Mouse (Mus musculus) MEL (cell line): ENCODE results near the gene Olfr429. TPM values are rescaled to one million over a fixed set of nuclear protein-coding genes. Genes with fewer than 3 reads are reported as not detected.

ENCODE experiments used
- DNase-seq: peaks from one replicate; pipeline ENCODE4 v3.0.0; 2011; ENCODE audit warnings: low read depth, low spot score
- H3K27ac ChIP-seq: 2 replicates; pipeline ENCODE4 v1.5.1; 2012; ENCODE audit warnings: low read depth, mild to moderate bottlenecking, control low read depth, low read length, moderate library complexity; ENCODE audit not compliant: control insufficient read depth
- H3K27me3 ChIP-seq, 2 experiments: fragments of 150-350 bp in 1 of 2; sonication (generic) in 1 of 2; 2 replicates each; pipeline ENCODE4 v1.6.1; 2012; ENCODE audit warnings: low read length in 2 of 2, mild to moderate bottlenecking in 2 of 2, improper control_type of control experiment in 1 of 2, moderate library complexity in 1 of 2; ENCODE audit not compliant: insufficient read depth in 2 of 2, control insufficient read depth in 1 of 2
- H3K36me3 ChIP-seq, 2 experiments: 2 replicates each; pipeline ENCODE4 v1.6.1; 2012 to 2014; ENCODE audit warnings: low read length in 2 of 2, improper control_type of control experiment in 1 of 2, inconsistent platforms in 1 of 2, mild to moderate bottlenecking in 1 of 2; ENCODE audit not compliant: insufficient read depth in 2 of 2, control insufficient read depth in 1 of 2
- H3K4me1 ChIP-seq, 2 experiments: fragments of 150-350 bp in 1 of 2; sonication (generic) in 1 of 2; 2 replicates each; pipeline ENCODE4 v1.6.1; 2012; ENCODE audit warnings: low read length in 2 of 2, improper control_type of control experiment in 1 of 2, mild to moderate bottlenecking in 1 of 2; ENCODE audit not compliant: insufficient read depth in 2 of 2, control insufficient read depth in 1 of 2
- H3K4me3 ChIP-seq, 2 experiments: fragments of 150-350 bp in 1 of 2; sonication (generic) in 1 of 2; 2 replicates each; pipeline ENCODE4 v1.5.1; 2012; ENCODE audit warnings: low read depth in 2 of 2, low read length in 2 of 2, mild to moderate bottlenecking in 2 of 2, moderate library complexity in 2 of 2, control low read depth in 1 of 2, improper control_type of control experiment in 1 of 2; ENCODE audit not compliant: control insufficient read depth in 1 of 2, insufficient read depth in 1 of 2
- H3K79me2 ChIP-seq: 2 replicates; pipeline ENCODE4 v1.6.1; 2012; ENCODE audit warnings: mild to moderate bottlenecking, low read length, moderate library complexity; ENCODE audit not compliant: control insufficient read depth, poor library complexity, insufficient read depth
- H3K9ac ChIP-seq: 2 replicates; pipeline ENCODE4 v1.6.1; 2012; ENCODE audit warnings: low read depth, mild to moderate bottlenecking, control low read depth, low read length, moderate library complexity; ENCODE audit not compliant: control insufficient read depth, poor library complexity, severe bottlenecking
- H3K9me3 ChIP-seq: fragments of 150-350 bp; sonication (generic); replicated peaks from 2 replicates; pipeline ENCODE4 v1.6.1; 2012; ENCODE audit warnings: mild to moderate bottlenecking, low read length, improper control_type of control experiment, moderate library complexity; ENCODE audit not compliant: insufficient read depth
- BHLHE40 ChIP-seq: IDR thresholded peaks from 2 replicates; pipeline ENCODE4 v1.6.1; 2012; ENCODE audit warnings: low read depth, mild to moderate bottlenecking, inconsistent platforms, low read length, improper control_type of control experiment, borderline replicate concordance
- CHD1 ChIP-seq: IDR thresholded peaks from 2 replicates; pipeline ENCODE4 v1.6.1; 2012; ENCODE audit warnings: low read depth, mild to moderate bottlenecking, inconsistent platforms, low read length, improper control_type of control experiment
- CTCF ChIP-seq, 3 experiments: IDR thresholded peaks in 2 of 3; conservative IDR thresholded peaks in 1 of 3; 2 replicates each; pipeline ENCODE4 v1.5.1; 2011 to 2012; ENCODE audit warnings: low read length in 3 of 3, low read depth in 2 of 3, mild to moderate bottlenecking in 2 of 3, improper control_type of control experiment in 1 of 3, inconsistent platforms in 1 of 3, mixed read lengths in 1 of 3, moderate library complexity in 1 of 3; ENCODE audit not compliant: control insufficient read depth in 1 of 3, insufficient read depth in 1 of 3, poor library complexity in 1 of 3, severe bottlenecking in 1 of 3
- E2F4 ChIP-seq: IDR thresholded peaks from 2 replicates; pipeline ENCODE4 v1.6.1; 2011; ENCODE audit warnings: low read depth, low read length, improper control_type of control experiment, borderline replicate concordance
- EP300 ChIP-seq, 2 experiments: IDR thresholded peaks; 2 replicates each; pipeline ENCODE4 v1.6.1; 2011; ENCODE audit warnings: improper control_type of control experiment in 2 of 2, low read length in 2 of 2, low read depth in 1 of 2, mild to moderate bottlenecking in 1 of 2
- GABPA ChIP-seq: IDR thresholded peaks from 2 replicates; pipeline ENCODE4 v1.6.1; 2012; ENCODE audit warnings: low read depth, mild to moderate bottlenecking, inconsistent platforms, low read length, improper control_type of control experiment, moderate library complexity
- GATA1 ChIP-seq: IDR thresholded peaks from 2 replicates; pipeline ENCODE4 v1.6.1; 2011; ENCODE audit warnings: low read depth, low read length, improper control_type of control experiment
- KAT2A ChIP-seq: conservative IDR thresholded peaks from 2 replicates; pipeline ENCODE4 v1.6.1; 2012; ENCODE audit warnings: low read depth, low read length, improper control_type of control experiment, inconsistent platforms
- MEF2A ChIP-seq: IDR thresholded peaks from 2 replicates; pipeline ENCODE4 v1.6.1; 2014; ENCODE audit warnings: low read depth, mild to moderate bottlenecking, inconsistent platforms, low read length, improper control_type of control experiment; ENCODE audit not compliant: poor library complexity, insufficient replicate concordance, severe bottlenecking; ENCODE audit errors: extremely low read depth
- MXI1 ChIP-seq: IDR thresholded peaks from 2 replicates; pipeline ENCODE4 v1.6.1; 2011; ENCODE audit warnings: mild to moderate bottlenecking, low read depth, low read length, improper control_type of control experiment
- MYB ChIP-seq: IDR thresholded peaks from 2 replicates; pipeline ENCODE4 v1.6.1; 2011; ENCODE audit warnings: mild to moderate bottlenecking, low read depth, low read length, improper control_type of control experiment
- NELFE ChIP-seq: IDR thresholded peaks from 2 replicates; pipeline ENCODE4 v1.6.1; 2011; ENCODE audit warnings: low read depth, low read length, improper control_type of control experiment
- POLR2A ChIP-seq, 2 experiments: IDR thresholded peaks; 2 replicates each; pipeline ENCODE4 v1.6.1; 2011 to 2012; ENCODE audit warnings: low read length in 2 of 2, mild to moderate bottlenecking in 2 of 2, control low read depth in 1 of 2, improper control_type of control experiment in 1 of 2, low read depth in 1 of 2, moderate library complexity in 1 of 2; ENCODE audit not compliant: control insufficient read depth in 1 of 2, insufficient read depth in 1 of 2, poor library complexity in 1 of 2
- POLR2AphosphoS2 ChIP-seq: IDR thresholded peaks from 2 replicates; pipeline ENCODE4 v1.6.1; 2011; ENCODE audit warnings: low read length, improper control_type of control experiment
- POLR2AphosphoS5 ChIP-seq: IDR thresholded peaks from 2 replicates; pipeline ENCODE4 v1.6.1; 2012; ENCODE audit warnings: low read depth, borderline replicate concordance, mild to moderate bottlenecking, inconsistent platforms, low read length, moderate library complexity, mixed read lengths
- RAD21 ChIP-seq: IDR thresholded peaks from 2 replicates; pipeline ENCODE4 v1.6.1; 2011; ENCODE audit warnings: mild to moderate bottlenecking, low read depth, low read length, improper control_type of control experiment
- SIN3A ChIP-seq: IDR thresholded peaks from 2 replicates; pipeline ENCODE4 v1.6.1; 2012; ENCODE audit warnings: low read length, improper control_type of control experiment, inconsistent platforms
- TBP ChIP-seq: IDR thresholded peaks from 2 replicates; pipeline ENCODE4 v1.8.0; 2011; ENCODE audit warnings: low read depth, low read length, improper control_type of control experiment
- TCF12 ChIP-seq: IDR thresholded peaks from 2 replicates; pipeline ENCODE4 v1.6.1; 2014; ENCODE audit warnings: low read depth, mild to moderate bottlenecking, inconsistent platforms, low read length, improper control_type of control experiment, moderate library complexity
- USF1 ChIP-seq: IDR thresholded peaks from 2 replicates; pipeline ENCODE4 v1.6.1; 2014; ENCODE audit warnings: low read depth, mild to moderate bottlenecking, inconsistent platforms, low read length, improper control_type of control experiment, moderate library complexity
- USF2 ChIP-seq, 2 experiments: IDR thresholded peaks; 2 replicates each; pipeline ENCODE4 v1.6.1; 2011 to 2012; ENCODE audit warnings: improper control_type of control experiment in 2 of 2, low read length in 2 of 2, borderline replicate concordance in 1 of 2, inconsistent platforms in 1 of 2, low read depth in 1 of 2, mild to moderate bottlenecking in 1 of 2; ENCODE audit not compliant: insufficient read depth in 1 of 2
- ZC3H11A ChIP-seq: IDR thresholded peaks from 2 replicates; pipeline ENCODE4 v1.6.1; 2012; ENCODE audit warnings: low read depth, mild to moderate bottlenecking, inconsistent platforms, low read length, improper control_type of control experiment
- ZKSCAN1 ChIP-seq: IDR thresholded peaks from 2 replicates; pipeline ENCODE4 v1.6.1; 2012; ENCODE audit warnings: low read depth, mild to moderate bottlenecking, inconsistent platforms, low read length, improper control_type of control experiment, moderate library complexity
- ZMIZ1 ChIP-seq: IDR thresholded peaks from 2 replicates; pipeline ENCODE4 v1.6.1; 2012; ENCODE audit warnings: low read depth, mild to moderate bottlenecking, inconsistent platforms, low read length, improper control_type of control experiment, moderate library complexity
- polyA plus RNA-seq, 2 experiments: library from polyadenylated mRNA; stranded (reverse) in 1 of 2; unstranded in 1 of 2; fragments of >175 nt in 1 of 2; fragments of >200 nt in 1 of 2; gene quantifications; 2 replicates each; pipeline versions ENCODE4 v1.2.1 to v1.2.4; 2012; ENCODE audit warnings: low replicate concordance in 2 of 2, low read depth in 1 of 2; ENCODE audit not compliant: insufficient read length in 2 of 2, insufficient read depth in 1 of 2, missing spikeins in 1 of 2
- total RNA-seq: library from RNA; depleted of rRNA; stranded (reverse); fragments of 300-350 nt; gene quantifications from 2 replicates; pipeline ENCODE4 v1.2.3, GENCODE M21; 2012; rRNA removed

Gene Olfr429
- total RNA-seq (not detected in 2 replicates), polyA plus RNA-seq (not detected)

DNA sequence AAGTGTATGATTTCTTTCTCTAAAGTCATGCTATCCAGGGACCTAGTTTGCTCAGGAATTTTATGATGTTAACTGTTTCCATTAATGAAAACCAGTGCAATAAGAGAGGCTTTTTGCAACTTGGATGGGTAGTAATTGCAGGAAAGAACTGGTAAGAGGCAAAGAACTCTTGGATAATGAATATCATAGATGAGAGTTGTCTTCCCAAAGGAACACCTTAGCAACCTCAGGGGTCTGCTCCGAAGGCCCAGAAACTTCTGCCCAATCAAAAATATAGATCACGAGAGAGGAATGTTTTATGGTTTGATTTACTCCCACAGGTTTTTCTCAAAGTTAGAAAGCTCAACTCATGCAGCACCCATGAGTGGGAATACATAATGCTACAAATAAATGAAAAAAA is at the start of gene Olfr429:
Gene Olfr429 (plus strand): TSS at position 301 of the 400 bp plus-strand sequence.
- H3K36me3 ChIP-seq: no peaks in the 10 kb centered on the region
- TF ChIP-seq USF2 (IDR thresholded peaks at IDR 0.05; ENCODE audit: borderline replicate concordance in 1 of 2, insufficient read depth in 1 of 2, low read depth in 1 of 2, low read length in 2 of 2) (no peak), GATA1 (no peak), POLR2AphosphoS2 (no peak), GABPA (no peak), USF1 (no peak), RAD21 (no peak), MYB (no peak), MXI1 (no peak), NELFE (no peak), MEF2A (no peak), E2F4 (no peak)
- H3K79me2 ChIP-seq: no peaks in the 10 kb centered on the region
- no peak within 1 kb of the TSS for H3K4me3 ChIP-seq
- H3K27me3 ChIP-seq: no peaks in the 10 kb centered on the region
- no peak within 1 kb of the TSS for H3K9ac ChIP-seq
- no peaks in the 10 kb centered on the region for H3K4me1 ChIP-seq
- no peak within 1 kb of the TSS for H3K27ac ChIP-seq
- no peak for DNase-seq
- H3K9me3 ChIP-seq: no peaks in the 10 kb centered on the region

DNA sequence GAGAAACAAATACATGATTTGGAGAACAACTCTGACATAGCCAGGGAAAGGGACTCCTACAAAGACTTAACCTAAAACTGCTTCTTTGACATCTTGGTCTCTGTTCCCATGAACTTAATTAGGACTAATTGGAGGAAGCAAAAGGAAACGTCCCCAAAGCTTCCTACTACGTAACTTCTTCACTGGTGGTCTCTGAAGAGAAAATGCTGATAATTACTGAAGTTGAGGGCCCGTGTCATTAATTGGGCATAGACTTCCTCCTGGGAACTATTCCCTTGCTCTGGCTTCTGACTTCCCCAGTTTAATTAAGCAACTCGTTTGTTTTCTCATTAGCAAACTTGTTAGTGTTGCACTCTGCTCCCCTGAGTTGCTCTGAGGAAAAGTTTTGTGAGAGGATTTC is 48.3 kb upstream of the Olfr429 start:
- H3K9ac ChIP-seq: no peak overlapping the region
- H3K27me3 ChIP-seq: no peaks in the 10 kb centered on the region
- H3K27ac ChIP-seq: no peak overlapping the region
- no peak overlapping the region for H3K4me3 ChIP-seq
- no peaks in the 10 kb centered on the region for H3K79me2 ChIP-seq
- TF ChIP-seq CHD1 (no peak), EP300 (IDR thresholded peaks at IDR 0.05; ENCODE audit: low read depth in 1 of 2, low read length in 2 of 2) (no peak), ZKSCAN1 (no peak), ZC3H11A (no peak), POLR2A (IDR thresholded peaks at IDR 0.05; ENCODE audit: control insufficient read depth in 1 of 2, insufficient read depth in 1 of 2, low read depth in 1 of 2, low read length in 2 of 2, poor library complexity in 1 of 2) (no peak), CTCF (IDR thresholded peaks at IDR 0.05 in 2 of 3, conservative IDR thresholded peaks at IDR 0.05 in 1 of 3; ENCODE audit: control insufficient read depth in 1 of 3, insufficient read depth in 1 of 3, low read depth in 2 of 3, low read length in 3 of 3, poor library complexity in 1 of 3, severe bottlenecking in 1 of 3) (no peak), TCF12 (no peak), GATA1 (no peak), ZMIZ1 (no peak), BHLHE40 (no peak), TBP (no peak), KAT2A (no peak), POLR2AphosphoS5 (no peak), MYB (no peak), SIN3A (no peak), POLR2AphosphoS2 (no peak), E2F4 (no peak), RAD21 (no peak)
- DNase-seq: no peak
- H3K9me3 ChIP-seq: no peaks in the 10 kb centered on the region
- no peaks in the 10 kb centered on the region for H3K4me1 ChIP-seq
- no peaks in the 10 kb centered on the region for H3K36me3 ChIP-seq
